Mouse (Mus musculus) midbrain, embryonic 12.5 days (tissue): ENCODE data around the gene Ube2u. TPM values are rescaled to one million over a fixed set of nuclear protein-coding genes. Genes with fewer than 3 reads are reported as not detected.
A peak's percentile ranks its signal among the peaks of the same experiment; 100 is the strongest.
"Not testable (repeated sequence)": the region's sequence is repeated elsewhere in the genome, so short reads cannot be mapped to it uniquely, and the experiment has no call there.

Experiments used
- ATAC-seq: fragments of 200-750 bp; cut with Nextera tagmentation; 2 replicates; pipeline ENCODE4 v1.8.0; 2017; ENCODE audit warnings: low read depth, moderate TSS enrichment, moderate library complexity; ENCODE audit not compliant: low FRiP score
- H3K27ac ChIP-seq: fragments of 300-500 bp; sonication (generic); replicated peaks from 2 replicates; pipeline ENCODE4 v1.5.1; 2016; ENCODE audit warnings: mild to moderate bottlenecking
- H3K27me3 ChIP-seq: fragments of 300-500 bp; sonication (generic); 2 replicates; pipeline ENCODE4 v1.6.1; 2016; ENCODE audit warnings: mild to moderate bottlenecking
- H3K36me3 ChIP-seq: fragments of 300-500 bp; sonication (generic); 2 replicates; pipeline ENCODE4 v1.6.1; 2016
- H3K4me1 ChIP-seq: fragments of 300-500 bp; sonication (generic); 2 replicates; pipeline ENCODE4 v1.6.1; 2016
- H3K4me2 ChIP-seq: fragments of 300-500 bp; sonication (generic); replicated peaks from 2 replicates; pipeline ENCODE4 v1.6.1; 2016; ENCODE audit warnings: mild to moderate bottlenecking, moderate library complexity
- H3K4me3 ChIP-seq: fragments of 300-500 bp; sonication (generic); 2 replicates; pipeline ENCODE4 v1.5.1; 2016; ENCODE audit warnings: mild to moderate bottlenecking
- H3K9ac ChIP-seq: fragments of 300-500 bp; sonication (generic); replicated peaks from 2 replicates; pipeline ENCODE4 v1.6.1; 2016; ENCODE audit warnings: mild to moderate bottlenecking, moderate library complexity
- H3K9me3 ChIP-seq: fragments of 300-500 bp; sonication (generic); 2 replicates; pipeline ENCODE4 v1.6.1; 2016; ENCODE audit warnings: mild to moderate bottlenecking
- WGBS: fragments of 180-500 bp; shearing (Covaris S2); methylation state at CpG from one replicate; pipeline ENCODE4 v1.1.7; 2016; 5-methylcytosine and 5-hydroxymethylcytosine counted together
- polyA plus RNA-seq: library from polyadenylated mRNA; unstranded; fragments of >200 nt; fragmentation: Nextera tagmentation; extraction: Ambion mirVana; gene quantifications from 2 replicates; pipeline ENCODE4 v1.2.1, GENCODE M21; 2016

The Ube2u gene
- 0.83 and 1.2 TPM in 2 replicates for polyA plus RNA-seq

DNA sequence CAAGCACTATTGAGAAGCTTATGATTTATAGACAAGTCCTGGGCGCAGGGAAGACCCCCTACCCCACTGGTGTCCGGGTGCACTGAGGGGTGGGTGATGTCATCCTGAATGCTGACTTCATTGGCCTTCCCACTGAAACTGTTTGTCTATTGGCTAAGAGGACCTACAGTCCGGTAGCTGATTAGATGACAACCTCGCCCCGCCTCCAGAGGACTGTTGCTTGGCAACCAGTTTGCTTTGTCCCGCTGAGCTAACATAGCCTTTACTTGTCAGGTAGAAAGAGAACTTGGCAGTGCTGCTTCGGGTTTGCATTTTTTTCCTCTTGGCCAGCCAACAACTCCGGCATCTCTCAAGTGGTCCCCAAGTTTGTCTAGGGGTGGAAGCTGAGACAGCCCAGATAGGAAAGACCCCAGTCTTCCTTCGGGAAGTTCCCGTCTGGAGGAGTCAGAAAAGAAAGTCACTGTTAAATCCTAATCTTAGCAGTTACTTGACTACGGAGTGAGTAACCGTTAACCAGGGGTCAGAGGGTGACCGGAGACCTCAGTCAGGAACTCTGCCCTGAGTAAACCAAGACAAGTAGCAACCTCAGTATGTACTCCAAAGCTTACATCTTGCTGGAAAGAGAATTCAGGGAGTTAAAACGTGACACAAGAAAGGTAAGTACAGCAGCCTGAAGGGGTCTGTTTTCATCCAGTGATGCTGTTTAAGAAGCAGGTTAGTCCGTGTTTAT, at the start of gene Ube2u:
Gene Ube2u, plus strand, starts transcription at position 258 of the 730 bp plus-strand sequence.
- Histone ChIP-seq H3K4me2 (peak within 1 kb of the TSS; percentile 48), H3K9ac (no peak within 1 kb of the TSS), H3K36me3 (no peaks in the 10 kb centered on the region), H3K27ac (no peak within 1 kb of the TSS), H3K27me3 (no peaks in the 10 kb centered on the region), H3K4me3 (peak within 1 kb of the TSS; percentile 29), H3K4me1 (peaks cover 4% of the 10 kb centered on the region; the same call in 1 of the 2 replicates), H3K9me3 (no peaks in the 10 kb centered on the region)
- peak; percentile 95 for ATAC-seq
- 23% methylated on average over 15 of the region's 15 CpGs for WGBS

DNA sequence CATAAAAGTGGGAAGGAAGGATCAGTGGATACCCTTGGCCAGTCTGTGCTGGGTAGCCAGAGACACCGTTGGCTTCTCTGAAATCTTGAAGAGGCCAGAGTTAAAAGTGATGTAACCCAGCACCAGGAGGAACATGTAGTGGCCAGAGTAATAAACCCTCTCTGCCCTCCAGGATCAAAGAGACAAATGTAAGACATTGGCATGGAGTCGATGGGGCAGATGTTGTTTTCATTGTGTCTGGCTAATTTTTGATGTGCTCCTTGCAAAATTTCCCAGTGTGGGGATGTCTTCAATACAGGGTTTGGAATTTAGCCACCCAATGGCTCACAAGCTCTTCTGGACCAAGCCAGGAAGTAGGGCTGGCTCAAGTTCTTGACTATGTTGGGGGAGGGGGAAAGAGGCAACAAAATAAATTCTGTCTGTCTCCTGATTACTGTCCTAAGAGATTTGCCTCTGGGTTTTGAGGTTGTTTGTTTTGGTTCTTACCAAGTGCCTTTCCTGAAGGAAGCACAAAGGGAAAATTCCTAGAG, 49.2 kb upstream of the Ube2u start:
- Histone ChIP-seq H3K4me2 (no peak overlapping the region), H3K9ac (no peak overlapping the region), H3K4me1 (no peaks in the 10 kb centered on the region), H3K36me3 (no peaks in the 10 kb centered on the region), H3K9me3 (no peaks in the 10 kb centered on the region), H3K27ac (no peak overlapping the region), H3K27me3 (0 out of 2 replicates have a peak, but pooled peaks cover 4% of the 10 kb centered on the region), H3K4me3 (no peak overlapping the region)
- no peak for ATAC-seq
- WGBS: 86% methylated on average over 2 of the region's 2 CpGs

DNA sequence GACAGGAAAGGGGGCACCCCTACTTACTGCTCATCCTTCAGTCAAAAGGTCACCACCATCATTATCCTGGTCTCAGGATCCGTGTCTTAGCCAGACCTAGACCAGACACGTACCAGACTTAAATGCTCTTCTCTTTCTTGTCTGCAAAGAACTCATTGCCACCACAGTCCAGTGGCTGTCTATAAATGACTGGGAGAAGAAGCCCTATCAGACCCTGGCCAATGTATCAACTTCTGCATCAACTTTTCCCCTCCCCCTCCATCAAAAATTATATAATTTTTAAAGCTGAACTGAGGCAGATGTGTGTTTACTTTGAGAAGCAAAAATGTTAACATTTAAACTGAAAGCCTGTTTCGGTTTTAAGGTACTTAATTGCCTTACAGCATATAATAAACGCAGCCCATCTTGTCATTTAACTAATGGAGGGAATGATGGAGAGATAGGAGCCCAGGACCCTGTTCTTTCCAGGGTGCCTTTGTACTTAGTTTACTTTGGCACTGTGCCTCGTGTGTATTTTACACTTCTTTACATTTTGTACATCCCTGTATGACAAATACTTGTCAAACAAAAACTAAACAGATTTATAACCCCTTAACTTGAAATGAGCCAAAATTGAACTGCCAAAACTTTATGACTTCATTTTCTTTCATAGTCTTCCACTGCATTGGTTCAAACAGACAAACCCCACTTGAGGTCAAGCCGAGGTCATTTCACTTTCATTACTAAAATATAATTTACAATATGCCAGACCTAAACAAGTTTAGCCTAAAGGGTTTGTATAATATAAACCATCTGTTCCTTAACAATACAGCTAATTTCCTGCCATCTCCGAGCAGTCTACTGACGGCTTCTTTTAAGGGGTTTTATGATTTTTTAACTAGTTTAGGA, 43.1 kb upstream of the Ube2u start:
- Histone ChIP-seq H3K4me1 (no peaks in the 10 kb centered on the region), H3K9me3 (no peaks in the 10 kb centered on the region), H3K27me3 (no peaks in the 10 kb centered on the region), H3K9ac (no peak overlapping the region), H3K4me2 (no peak overlapping the region), H3K36me3 (no peaks in the 10 kb centered on the region), H3K4me3 (no peak overlapping the region), H3K27ac (no peak overlapping the region)
- 83% methylated on average over 8 of the region's 8 CpGs for WGBS
- no peak for ATAC-seq

DNA sequence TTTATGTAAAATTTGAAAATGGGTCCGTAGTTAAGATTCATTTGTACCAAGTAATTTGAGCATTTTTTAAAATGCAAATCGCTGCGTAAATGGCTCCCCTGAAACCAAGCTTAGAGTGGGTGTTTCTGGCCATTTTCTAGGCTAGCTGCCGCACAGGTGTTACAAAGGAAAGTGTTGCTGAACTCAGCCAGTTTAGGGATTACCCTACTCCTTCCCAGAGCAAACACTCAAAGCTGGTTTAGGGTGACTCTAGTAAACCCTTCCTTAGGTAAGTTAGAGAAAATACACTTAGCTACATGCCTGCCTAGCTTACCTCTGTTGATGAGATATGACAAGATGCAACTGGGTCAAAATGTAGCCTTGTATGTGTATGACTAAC, 42.5 kb upstream of the Ube2u start:
- Histone ChIP-seq H3K27me3 (no peaks in the 10 kb centered on the region), H3K9ac (no peak overlapping the region), H3K4me3 (no peak overlapping the region), H3K36me3 (no peaks in the 10 kb centered on the region), H3K4me1 (no peaks in the 10 kb centered on the region), H3K4me2 (no peak overlapping the region), H3K27ac (no peak overlapping the region), H3K9me3 (peaks cover 1% of the 10 kb centered on the region; the same call in 1 of the 2 replicates)
- ATAC-seq: no peak
- 90% methylated on average over 4 of the region's 4 CpGs for WGBS

DNA sequence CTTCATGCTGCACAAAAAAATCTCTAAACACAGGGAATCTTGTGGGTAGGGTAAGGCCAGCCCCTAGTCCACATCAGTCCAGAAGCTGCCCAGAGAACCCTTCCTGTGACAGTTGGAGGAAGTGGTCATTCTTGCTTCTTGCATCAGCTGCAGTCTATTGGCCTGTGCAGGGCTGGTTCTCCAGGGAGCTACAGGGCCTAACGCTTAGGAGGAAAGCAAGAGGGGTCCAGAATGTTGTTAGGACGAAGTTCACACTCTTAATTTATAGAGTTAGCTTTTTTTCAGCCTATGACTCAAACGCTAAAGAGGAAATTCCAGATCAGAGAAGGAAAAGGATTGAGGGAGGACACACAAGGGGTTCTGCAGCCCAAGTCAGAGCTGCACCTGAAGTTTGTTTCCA, 31.8 kb upstream of the Ube2u start:
- Histone ChIP-seq H3K27me3 (no peaks in the 10 kb centered on the region), H3K27ac (no peak overlapping the region), H3K9me3 (no peaks in the 10 kb centered on the region), H3K4me2 (no peak overlapping the region), H3K9ac (no peak overlapping the region), H3K4me1 (no peaks in the 10 kb centered on the region), H3K36me3 (no peaks in the 10 kb centered on the region), H3K4me3 (no peak overlapping the region)
- ATAC-seq: no peak
- whole genome bisulfite sequencing: 81% methylated on average over 3 of the region's 3 CpGs

DNA sequence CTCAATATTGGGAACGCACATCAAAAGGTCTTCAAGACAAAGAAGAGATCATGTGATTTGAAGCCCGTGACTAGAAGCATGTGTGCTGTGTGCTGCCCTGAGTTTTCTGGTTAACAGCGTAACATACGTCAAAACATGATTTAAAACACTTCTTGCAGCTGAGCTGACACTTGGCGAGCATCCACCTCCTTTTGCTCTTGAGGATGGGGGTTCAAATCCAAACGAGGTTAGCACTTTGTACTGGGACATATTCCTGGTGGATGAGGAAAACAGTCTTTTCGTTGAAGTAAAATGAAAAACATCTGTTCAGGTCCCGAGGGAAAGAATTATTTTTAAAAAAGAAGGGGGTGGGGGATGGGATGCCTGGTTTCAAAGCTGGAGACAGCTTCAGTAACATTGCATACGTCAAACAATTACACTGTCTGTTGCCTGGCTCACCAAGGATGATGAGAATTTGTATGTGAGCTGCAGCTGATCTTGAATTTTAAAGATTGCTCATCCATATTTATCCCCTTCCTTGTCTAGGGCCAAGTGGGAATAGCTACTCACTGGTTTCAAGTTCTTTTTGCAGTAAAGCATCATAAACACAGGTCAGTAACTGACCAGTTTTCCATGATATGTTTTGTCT, 16.0 kb upstream of the Ube2u start:
- Histone ChIP-seq H3K27me3 (no peaks in the 10 kb centered on the region), H3K9ac (no peak overlapping the region), H3K36me3 (no peaks in the 10 kb centered on the region), H3K4me2 (no peak overlapping the region), H3K4me3 (no peak overlapping the region), H3K4me1 (no peaks in the 10 kb centered on the region), H3K27ac (no peak overlapping the region), H3K9me3 (no peaks in the 10 kb centered on the region)
- peak; percentile 54 for ATAC-seq
- WGBS: 64% methylated on average over 9 of the region's 9 CpGs

DNA sequence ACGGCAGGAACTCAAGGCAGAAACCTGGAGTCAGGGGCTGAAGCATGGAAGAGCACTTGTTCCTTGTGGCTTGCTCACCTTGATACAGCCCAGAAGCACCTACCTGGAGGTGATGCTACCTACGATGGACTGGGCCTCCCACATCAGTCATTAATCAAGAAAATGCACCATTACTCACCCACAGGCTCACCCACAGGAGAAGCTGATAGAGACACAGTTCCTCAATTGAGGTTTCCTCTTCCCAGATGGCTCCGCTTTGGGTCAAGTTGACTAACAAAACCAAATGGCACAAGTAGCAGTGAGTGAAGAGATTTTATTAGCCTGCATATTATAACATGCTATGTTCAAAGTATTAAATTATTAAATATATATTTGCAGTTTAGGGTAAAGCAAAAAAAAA, 9.8 kb downstream of the Ube2u start:
- 94% methylated on average over 3 of the region's 3 CpGs for WGBS
- no peak overlapping the region for H3K4me3 ChIP-seq

DNA sequence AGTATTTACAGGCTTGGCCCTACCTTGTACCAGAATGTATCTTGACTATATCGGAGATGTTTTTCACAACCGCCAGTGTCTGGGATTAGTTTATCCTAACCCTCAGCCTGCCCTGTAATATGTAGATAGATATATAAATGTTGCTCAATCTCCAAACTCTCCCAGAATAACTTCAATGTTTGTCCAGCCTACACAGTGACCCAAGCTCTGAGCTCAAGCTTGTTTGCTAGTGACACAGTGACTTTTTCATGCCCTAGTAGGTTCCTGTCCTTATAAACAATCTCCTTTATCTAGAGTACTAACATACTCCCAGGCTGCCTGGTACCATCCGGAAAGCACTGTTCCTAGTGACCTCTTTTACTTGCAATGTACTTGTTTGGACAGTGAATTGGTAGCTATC, 16.5 kb downstream of the Ube2u start:
- ATAC-seq: no peak
- Histone ChIP-seq H3K27me3 (no peaks in the 10 kb centered on the region), H3K9me3 (no peaks in the 10 kb centered on the region), H3K4me3 (no peak overlapping the region), H3K36me3 (no peaks in the 10 kb centered on the region), H3K4me1 (no peaks in the 10 kb centered on the region), H3K9ac (no peak overlapping the region), H3K4me2 (no peak overlapping the region), H3K27ac (no peak overlapping the region)
- 93% methylated on average over 3 of the region's 3 CpGs for WGBS

More for the DNA sequence above, 9.8 kb downstream of the Ube2u start:
- Histone ChIP-seq H3K27ac (no peak overlapping the region), H3K9ac (no peak overlapping the region), H3K36me3 (no peaks in the 10 kb centered on the region), H3K4me1 (no peaks in the 10 kb centered on the region), H3K4me2 (no peak overlapping the region), H3K9me3 (no peaks in the 10 kb centered on the region), H3K27me3 (no peaks in the 10 kb centered on the region)
- no peak for ATAC-seq

DNA sequence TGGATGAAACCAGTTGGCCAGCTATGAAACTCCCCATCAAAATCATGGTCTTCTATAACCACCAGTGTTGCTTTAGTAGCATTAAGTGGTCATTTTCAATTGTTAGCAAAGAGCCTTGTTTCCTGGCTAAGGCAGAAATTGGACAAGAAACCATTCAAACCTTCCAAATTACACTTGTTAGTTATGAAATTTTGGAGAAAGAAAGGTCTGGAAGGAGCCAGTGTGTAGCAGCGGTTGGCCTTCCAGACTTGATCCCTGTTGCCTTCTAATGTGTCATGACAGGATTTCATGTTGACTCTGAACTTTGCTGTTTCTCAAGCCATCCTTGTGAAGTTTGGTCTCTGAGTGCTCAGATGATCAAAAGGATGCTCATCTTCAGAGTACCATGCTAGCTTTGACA, 17.9 kb downstream of the Ube2u start:
- Histone ChIP-seq H3K9ac (no peak overlapping the region), H3K4me2 (no peak overlapping the region), H3K9me3 (no peaks in the 10 kb centered on the region), H3K27me3 (no peaks in the 10 kb centered on the region), H3K4me3 (no peak overlapping the region), H3K27ac (no peak overlapping the region), H3K36me3 (no peaks in the 10 kb centered on the region), H3K4me1 (no peaks in the 10 kb centered on the region)
- no peak for ATAC-seq
- 88% methylated on average over 1 of the region's 1 CpGs for WGBS

DNA sequence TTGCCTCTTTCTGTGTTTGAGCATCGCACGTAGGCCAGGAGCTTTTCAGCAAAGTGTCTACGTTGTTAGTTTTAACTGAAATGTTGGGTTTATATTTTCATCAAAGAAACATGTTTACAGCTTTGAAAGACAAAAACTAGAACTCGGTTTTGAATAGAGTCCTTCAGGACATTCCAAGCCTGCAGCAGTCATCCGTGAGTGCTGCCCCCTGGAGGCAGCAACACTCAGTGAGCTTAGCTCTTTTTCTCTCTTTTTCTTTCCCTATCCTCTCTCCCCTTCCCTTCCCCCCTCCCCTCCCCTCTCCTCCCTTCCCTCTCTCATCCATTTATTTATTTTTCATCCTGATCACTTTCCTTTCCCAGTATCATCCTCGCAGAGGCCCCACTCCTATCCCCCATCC, 19.5 kb downstream of the Ube2u start:
- Histone ChIP-seq H3K4me2 (no peak overlapping the region), H3K27ac (no peak overlapping the region), H3K36me3 (no peaks in the 10 kb centered on the region), H3K9ac (no peak overlapping the region), H3K4me1 (no peaks in the 10 kb centered on the region), H3K27me3 (no peaks in the 10 kb centered on the region), H3K9me3 (no peaks in the 10 kb centered on the region), H3K4me3 (no peak overlapping the region)
- ATAC-seq: no peak
- WGBS: 53% methylated on average over 5 of the region's 6 CpGs

DNA sequence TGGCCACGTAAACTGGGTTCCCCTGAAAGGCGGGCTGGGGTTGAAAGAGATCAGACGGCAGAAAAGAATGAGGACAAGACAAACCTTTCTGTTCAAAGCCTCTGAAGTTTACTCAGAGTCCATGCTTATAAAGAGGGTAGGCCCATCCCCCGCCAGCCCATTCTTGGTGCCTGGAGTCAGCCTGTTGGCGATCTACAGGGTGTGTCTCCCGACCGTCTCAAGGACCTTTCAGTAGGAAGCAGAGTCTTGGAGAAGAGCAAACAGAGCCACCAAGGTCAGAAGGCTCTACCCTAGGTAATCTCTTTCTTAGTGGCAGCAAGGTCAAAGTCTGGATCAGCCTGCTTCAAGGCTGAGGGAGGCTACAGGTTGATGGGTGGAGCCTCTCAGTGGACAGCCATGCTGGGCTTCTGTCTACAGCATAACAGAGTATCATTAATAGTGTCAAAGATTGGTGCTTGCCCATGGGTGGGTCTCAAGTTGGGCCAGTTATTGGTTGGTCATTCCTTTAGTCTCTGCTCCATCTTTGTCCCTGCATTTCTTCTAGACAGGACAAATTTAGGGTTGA, 20.5 kb downstream of the Ube2u start:
- 85% methylated on average over 7 of the region's 7 CpGs for WGBS
- not testable (repeated sequence) for ATAC-seq, H3K27ac ChIP-seq, H3K27me3 ChIP-seq, H3K9me3 ChIP-seq, H3K4me3 ChIP-seq, H3K4me1 ChIP-seq, H3K9ac ChIP-seq, H3K36me3 ChIP-seq, H3K4me2 ChIP-seq
